Mouse (Mus musculus): Measurements from ENCODE around the gene Spg11. TPM values are rescaled to one million over a fixed set of nuclear protein-coding genes. Genes with fewer than 3 reads are reported as not detected.

Spg11 gene
- 10 to 100 TPM; 15.9 to 16.1 TPM for total RNA-seq (2021)
- long read RNA-seq, experiment 1, full-length matches to known transcripts: 6 of 11 reads
- long read RNA-seq, experiment 1, partial matches to known transcripts: 4 of 11 reads
- long read RNA-seq, experiment 1, other reads (novel, unspliced or antisense): 1 of 11 reads
- long read RNA-seq, experiment 2, partial matches to known transcripts: 1 of 3 reads
- long read RNA-seq, experiment 2, other reads (novel, unspliced or antisense): 2 of 3 reads

DNA sequence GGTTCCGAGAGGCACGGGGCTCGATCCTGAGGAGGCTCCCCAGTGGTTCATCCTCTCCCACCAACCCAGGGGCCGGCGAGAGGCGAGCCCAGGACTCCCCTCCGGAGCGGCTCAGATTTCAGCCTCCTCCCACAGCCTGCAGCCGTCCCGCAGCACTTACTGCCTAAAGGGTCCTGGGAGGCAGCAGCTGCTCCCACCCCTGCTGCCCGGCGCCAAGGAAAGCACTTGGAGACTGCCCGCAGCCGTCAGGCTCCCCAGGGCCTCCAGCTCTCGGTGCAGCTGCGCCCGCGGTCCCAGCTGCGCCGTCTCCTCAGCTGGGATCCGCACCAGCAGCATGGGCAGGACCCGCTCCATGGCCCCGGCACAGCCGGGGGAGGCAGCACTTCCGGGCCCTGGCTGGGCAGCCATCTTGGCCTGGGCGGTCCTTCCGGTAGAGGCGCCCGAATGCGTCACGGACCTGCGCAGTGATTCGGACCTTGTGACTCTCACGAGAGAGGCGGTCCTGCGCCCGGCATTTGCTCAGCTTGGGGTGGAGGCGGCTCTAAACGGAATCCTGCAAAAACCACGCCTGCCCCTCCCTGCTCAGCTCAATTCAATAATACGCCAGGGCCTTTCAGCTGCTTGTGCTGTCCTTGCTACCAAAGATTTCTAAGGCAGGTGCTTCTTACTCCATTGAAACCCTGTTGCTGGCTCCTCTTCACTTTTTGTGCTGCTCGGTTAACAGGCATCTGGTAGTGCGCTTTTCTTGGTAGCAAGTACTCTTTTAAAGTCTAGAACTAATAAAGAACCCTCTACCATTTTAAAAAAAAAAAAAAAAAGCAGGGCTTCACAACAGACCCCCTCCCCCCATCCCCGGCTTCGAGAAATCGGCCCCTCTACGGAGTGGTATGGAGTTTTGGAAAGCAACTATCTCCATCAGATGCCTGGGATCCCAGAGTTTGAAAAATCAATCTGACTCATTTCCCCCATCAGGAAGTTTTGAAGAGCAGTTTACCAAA lies at the start of gene Spg11:
Spg11 (minus strand) TSS at position 426 of the 998 bp plus-strand sequence.
- peak; percentile 98 to 99 for DNase-seq (ENCODE audit: low spot score in 2 of 2)

DNA sequence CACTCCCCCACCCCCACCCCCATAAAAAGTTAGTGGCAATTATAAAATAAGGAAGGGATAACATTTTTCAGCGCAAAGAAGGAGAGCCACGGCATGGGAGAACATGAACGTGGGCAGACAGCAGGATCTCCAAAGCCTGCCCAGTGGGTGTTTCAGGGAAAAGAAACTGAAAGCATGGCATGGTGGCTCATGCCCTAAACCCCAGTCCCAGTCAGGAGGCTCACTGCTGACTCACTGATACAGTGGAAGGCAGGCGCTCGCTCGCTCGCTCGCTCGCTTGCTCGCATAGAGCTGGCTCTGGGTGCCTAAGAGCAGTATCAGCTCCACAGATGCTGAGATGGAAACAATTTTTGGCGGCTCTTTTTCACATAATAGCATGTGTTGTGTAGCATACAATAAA lies 46.1 kb upstream of the Spg11 start:
- DNase-seq (ENCODE audit: low spot score in 2 of 2): peak; percentile 19 to 51

DNA sequence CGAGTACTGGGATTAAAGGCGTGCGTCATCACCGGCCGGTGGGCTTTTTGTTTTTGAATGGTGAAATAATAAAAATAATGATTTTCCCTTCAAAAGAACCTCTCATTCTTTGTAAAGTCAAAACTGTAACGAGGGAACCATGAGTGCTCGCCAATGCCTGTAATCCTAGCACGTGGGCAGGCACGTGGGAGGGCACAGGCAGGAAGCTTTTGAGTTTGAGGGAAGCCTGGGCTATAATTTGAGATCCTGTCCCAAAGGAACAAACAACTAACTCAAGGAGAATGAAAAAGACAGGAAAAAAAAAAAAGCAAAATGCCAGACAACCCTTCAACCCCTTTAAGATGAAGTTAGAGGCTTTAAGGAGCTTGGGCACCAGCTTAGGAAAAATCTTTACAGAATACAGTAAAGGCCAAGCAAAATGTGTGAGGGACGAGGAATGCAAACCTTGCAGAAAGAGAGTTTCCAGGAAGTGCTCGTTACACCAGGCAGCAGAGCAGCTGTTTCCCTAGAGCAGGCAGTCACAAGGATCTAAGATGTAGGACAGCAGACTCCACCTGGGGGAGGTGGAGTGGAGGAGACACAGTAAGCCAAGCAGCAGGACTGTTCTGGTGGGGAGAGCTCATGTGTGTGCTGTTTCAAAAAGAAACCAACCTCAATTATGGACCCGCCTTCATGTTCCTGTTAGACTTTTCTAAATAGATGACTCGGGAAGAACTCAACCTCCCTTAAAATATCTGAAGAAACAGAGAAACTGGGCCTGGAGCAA lies 45.4 kb upstream of the Spg11 start:
- peak; percentile 26 to 45 for DNase-seq (ENCODE audit: low spot score in 2 of 2)

DNA sequence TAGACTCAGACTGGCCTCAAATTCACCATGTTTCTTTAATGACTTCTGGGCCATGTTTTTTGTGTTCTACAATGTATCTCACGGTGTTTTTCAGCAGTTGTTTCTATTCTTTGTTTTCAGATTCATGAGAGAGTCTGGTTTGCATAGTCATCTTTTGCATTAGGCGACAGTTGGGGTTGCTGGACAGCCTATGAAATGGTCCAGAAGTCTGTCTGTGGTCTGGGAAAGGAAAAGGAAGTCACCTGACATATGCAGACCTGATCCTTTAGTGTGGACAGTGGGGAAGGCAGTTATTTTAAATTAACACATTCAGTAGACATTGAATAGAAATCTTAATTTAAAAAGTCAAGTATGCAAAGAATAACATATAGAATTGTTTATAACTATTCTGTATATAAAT lies 44.3 kb upstream of the Spg11 start:
- DNase-seq (ENCODE audit: low spot score in 2 of 2): no peak

DNA sequence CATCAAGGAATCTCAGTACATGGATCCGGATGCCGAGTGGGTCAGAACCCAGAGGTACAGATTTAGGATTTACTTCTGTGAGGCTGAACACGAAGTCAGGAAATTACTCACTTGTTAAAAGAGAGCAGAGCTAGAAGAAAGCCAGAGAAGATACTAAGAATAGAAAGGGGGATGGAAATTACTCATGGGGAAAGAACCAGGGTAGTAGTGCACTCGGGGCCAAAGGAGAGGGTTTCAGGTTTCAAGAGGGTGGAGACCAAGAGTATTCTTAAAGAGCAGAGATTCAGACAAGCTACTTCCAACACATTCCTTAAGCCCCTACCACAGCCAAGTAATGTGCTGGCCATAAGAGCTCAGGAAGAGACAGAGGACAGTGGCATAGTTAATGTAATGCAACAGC lies 43.4 kb upstream of the Spg11 start:
- no peak for DNase-seq (ENCODE audit: low spot score in 2 of 2)

DNA sequence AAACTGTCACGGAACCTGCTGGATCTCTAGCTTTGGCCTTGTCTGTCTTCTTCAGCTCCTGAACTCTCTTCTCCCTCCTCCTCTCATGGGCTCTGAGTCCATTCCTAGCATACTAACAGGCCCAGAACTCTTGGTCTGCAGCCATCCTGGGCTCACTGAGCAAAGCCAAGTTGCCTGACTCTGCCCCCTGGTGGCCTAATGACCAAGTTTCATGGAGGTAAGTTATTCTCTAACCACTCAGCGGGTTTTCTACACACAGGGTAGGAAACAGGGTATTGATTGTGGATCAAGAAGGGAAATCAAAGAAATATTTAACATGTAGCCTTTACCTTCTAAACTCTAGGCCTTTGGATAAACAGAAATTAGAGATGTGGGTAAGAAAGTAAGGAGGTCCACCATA lies 42.5 kb upstream of the Spg11 start, which contains the start of gene Trim69:
Trim69 (plus strand) TSS at position 21 of the 400 bp plus-strand sequence.
- DNase-seq (ENCODE audit: low spot score in 2 of 2): peak; percentile 73

DNA sequence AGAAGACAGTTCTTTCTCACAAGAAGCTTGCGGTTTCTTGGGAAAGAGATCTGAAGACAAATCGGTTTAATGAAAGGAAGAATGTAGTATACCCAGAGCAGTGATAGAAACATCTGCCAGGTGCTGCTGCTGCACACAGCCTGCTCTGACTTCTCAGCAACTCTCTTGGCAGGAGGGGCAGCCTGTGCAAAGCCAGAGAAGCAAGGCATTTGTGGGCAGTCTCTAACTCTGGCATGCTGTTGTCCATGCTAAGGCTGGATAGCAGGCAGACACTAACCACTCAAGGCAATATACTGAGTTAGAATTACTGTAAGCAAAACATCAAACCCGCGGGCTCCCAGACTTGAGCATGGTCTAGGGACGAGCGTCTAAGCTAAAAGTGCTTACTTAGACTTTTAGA lies 41.5 kb upstream of the Spg11 start:
- no peak for DNase-seq (ENCODE audit: low spot score in 2 of 2)

DNA sequence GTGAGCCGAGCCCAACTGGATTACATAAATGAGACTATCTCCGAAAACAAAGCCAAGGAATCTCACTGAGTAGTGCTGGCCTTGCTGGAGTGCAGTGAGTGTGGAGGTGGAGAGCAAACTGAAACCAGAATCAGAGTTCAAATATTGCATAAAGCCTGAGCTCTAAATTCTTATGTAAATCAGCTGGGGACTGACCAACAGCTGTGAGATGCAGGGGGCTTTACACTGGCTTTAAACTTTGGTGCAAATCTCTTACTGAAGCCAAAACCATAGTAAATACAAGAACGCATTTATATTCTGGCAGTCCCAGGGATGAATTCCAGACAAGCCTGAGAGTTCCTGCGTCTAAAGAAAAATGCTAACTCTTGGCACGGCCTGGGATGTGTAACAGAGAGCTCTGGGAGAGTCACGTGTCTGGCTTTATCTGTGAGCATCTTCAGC lies 40.2 kb upstream of the Spg11 start:
- DNase-seq (ENCODE audit: low spot score in 2 of 2): no peak

DNA sequence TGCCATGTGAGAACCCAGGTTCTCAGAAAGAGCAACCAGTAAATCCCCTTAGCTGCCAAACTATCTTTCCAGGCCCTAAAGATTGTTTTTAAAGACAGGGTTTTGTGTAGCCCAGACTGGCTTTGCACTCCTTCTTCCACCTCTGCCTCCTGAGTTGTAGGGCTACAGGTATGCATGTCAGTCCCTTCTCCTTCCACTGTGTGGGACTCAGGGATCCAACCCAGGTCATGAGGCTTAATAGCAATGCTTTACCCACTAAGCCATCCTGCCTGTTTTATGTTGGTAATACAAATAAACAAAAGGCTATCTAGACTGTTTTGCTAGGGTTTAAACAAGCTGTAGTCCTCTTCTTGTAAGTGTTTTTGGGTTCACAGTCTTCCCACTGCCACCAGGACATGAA lies 39.4 kb upstream of the Spg11 start:
- no peak for DNase-seq (ENCODE audit: low spot score in 2 of 2)

DNA sequence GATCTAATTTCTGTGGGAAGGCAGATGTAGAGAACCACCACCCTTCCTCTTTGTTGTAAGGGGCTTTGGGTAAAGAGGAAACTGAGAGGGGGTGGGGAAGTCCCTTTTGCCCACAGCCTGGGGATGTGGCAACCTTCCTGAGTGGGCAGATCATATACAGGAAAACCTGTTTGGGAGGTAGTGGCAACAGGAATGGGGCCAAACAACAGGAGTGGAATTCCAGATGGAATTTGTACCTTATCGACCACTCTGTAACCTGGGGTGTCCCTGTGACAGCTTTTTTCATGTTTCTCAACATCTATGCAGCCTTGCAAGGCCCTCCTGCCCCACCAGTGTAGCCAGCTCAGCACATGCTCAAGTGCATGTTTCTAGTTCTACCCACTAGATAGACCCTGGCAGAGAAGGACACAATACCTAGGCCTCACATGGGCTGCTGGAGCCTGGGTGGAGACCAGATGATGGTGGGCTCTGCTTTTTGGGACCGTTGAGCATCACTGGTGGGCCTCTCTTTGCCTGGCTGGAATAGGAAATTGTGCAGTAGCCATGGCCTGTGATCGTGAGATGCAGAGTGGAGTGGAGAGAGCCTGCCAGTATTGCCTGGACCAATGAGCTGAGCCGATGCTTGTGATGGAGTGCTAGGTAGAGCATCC lies 38.0 kb upstream of the Spg11 start:
- no peak for DNase-seq (ENCODE audit: low spot score in 2 of 2)

DNA sequence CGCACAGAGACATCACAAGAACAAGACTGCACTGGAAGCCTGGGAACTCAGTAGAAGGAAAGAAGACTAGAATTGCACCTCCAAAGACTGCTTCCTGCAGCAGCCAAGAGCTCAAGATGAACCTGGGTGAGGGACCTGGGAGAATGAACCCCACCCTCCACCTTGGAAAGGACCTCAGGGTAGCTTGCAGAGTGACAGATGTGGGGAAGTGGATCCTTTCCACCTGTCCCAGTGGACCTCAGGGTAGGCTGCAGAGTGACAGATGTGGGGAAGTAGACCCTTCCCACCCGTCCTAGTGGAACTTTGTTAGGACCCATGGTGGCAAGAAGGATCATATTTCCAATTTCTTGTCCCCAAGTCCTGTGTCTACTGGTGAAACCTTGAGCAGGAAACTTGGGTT lies 37.1 kb upstream of the Spg11 start:
- no peak for DNase-seq (ENCODE audit: low spot score in 2 of 2)

DNA sequence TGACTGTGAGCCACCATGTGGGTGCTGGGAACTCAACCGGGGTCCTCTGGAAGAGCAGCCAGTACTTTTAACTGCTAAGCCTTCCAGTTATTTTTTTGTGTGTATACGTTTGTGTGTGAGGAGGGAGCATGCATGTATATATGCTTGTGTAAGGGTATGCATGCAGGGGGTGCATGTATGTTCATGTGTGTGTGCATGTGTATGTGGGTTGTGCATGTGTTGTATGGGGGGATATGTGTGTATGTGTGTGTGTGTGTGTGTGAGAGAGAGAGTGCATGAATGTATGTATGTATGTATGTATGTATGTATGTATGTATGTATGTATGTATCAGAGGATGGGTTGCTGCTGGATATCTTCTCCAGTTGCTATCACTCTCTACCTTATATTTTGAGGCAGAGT lies 36.3 kb upstream of the Spg11 start:
- DNase-seq (ENCODE audit: low spot score in 2 of 2): no peak

DNA sequence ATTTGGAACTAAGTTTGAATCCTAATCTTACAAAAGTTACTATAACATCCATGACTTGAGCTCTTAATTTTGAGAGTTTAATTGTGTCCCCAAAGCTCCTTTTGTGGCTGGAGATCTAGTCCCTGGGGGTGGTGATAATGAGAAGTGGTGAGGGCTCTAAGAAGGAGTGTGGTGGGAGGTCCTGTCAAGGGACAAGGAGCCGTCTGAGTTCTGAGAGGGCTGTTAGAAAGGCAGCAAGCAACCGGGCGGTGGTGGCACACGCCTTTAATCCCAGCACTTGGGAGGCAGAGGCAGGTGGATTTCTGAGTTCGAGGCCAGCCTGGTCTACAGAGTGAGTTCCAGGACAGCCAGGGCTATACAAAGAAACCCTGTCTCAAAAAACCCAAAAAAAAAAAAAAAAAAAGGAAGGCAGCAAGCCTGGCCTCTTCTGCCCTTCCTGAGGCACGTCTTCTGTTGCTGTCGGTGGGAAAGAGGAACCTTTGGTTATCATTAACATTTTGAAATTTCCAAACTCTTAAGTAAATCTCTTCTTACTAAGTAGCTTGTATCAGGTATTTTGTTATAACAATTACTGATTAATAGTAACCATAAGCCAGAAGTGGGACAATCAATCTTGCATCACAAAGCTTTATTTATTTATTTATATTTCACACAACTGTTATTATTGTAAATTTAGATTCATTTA lies 35.6 kb upstream of the Spg11 start:
- no peak for DNase-seq (ENCODE audit: low spot score in 2 of 2)

DNA sequence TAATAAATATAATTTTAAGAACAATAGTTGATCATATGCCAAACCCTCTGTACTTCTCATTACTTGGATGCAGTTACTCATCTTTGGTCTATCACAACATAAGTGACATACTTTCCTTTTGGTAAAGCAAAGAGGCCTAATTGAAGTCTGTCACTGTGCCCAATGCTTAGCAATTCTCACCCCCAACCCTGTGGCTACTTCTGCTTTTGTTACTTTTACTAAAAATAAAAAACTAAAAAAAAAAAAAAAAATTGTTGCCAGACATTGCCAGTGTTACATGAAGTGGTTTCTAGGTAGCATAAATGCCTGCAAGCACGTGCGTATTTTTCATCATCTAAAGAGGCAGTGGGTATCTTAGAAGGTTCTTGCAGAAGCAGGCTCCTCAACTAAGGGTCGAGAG lies 34.7 kb upstream of the Spg11 start:
- no peak for DNase-seq (ENCODE audit: low spot score in 2 of 2)

DNA sequence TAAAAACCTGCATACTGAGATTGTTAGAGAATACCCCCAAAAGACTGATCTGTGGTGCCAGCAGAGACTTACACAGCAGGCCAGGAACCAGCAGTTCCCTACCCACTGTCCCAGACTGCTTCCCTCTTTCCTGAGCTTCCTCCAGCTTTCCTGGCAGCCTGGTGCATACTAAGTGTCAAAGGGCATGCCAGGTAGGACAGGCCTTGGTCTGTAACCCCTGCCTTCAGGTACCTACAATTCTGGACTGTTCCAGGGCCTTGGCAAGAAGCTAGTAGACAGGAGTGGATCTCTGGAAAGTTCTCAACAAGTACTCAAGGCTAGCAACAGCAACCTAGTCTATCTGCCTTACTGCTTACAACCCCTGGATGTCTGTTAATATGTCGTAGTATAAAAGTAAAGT lies 33.0 kb upstream of the Spg11 start:
- no peak for DNase-seq (ENCODE audit: low spot score in 2 of 2)

DNA sequence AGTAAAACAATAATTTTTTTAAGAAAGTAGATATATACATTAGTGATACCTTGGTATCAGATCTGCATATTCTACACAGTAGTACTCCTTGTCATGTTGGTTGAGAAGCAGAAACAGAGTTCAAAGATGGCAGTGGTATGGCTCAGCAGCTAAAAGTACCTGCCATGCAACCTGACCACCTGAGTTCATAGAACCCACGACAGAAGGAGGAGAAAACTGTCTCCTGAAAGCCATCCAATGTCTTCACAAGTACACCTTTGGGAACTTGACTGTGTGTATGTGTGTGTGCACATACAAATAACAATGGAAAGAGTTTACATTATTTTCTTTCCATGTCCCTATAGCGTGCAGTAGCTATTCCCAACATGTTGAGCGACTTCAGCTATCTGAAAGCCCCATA lies 31.5 kb upstream of the Spg11 start:
- no peak for DNase-seq (ENCODE audit: low spot score in 2 of 2)

DNA sequence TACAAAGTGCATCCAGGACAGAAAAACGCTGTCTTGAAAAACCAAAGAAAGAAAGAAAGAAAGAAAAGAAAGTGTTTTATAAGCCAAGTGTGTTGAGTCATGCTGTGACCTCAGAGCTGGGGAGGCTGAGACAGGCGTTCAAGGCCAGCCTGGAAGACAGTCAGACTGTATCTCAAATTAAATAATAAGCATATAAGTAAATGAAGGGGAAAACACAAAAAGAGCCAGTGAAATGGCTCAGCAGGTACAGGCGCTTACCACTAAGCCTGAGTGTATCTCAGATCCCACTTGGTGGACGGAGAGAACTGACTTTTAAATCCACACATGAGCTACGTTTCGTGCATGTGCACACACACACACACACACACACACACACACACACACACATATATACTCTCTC lies 31.1 kb upstream of the Spg11 start:
- no peak for DNase-seq (ENCODE audit: low spot score in 2 of 2)

DNA sequence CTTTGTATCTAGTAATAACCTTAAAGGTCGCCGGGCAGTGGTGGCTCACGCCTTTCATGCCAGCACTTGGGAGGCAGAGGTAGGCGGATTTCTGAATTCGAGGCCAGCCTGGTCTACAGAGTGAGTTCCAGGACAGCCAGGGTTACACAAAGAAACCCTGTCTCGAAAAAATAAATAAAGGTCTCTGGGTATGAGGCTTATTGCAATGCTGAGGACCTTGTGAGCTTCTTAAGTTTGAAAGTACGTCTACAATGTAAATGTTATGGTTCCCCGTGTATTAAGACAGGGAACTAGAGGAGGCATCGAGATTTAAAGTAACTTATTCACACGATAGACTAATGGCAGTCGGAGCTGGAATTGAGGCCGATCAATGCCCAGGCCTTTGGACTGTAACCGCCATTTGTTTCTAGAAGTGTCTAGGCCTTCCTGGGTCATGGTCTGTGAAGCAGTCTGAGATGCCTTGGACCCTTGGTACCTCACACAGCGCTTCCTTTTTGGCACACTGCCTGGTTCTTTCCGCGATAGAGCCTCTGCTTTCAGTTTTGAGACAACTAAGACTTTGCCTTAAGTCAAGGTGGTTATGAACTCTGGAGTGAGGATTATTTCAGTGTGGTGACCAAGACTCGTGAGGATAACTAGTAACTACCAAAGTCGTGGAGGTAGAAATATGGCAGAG lies 30.2 kb upstream of the Spg11 start:
- DNase-seq (ENCODE audit: low spot score in 2 of 2): peak in 1 of 2 experiments; percentile 34

DNA sequence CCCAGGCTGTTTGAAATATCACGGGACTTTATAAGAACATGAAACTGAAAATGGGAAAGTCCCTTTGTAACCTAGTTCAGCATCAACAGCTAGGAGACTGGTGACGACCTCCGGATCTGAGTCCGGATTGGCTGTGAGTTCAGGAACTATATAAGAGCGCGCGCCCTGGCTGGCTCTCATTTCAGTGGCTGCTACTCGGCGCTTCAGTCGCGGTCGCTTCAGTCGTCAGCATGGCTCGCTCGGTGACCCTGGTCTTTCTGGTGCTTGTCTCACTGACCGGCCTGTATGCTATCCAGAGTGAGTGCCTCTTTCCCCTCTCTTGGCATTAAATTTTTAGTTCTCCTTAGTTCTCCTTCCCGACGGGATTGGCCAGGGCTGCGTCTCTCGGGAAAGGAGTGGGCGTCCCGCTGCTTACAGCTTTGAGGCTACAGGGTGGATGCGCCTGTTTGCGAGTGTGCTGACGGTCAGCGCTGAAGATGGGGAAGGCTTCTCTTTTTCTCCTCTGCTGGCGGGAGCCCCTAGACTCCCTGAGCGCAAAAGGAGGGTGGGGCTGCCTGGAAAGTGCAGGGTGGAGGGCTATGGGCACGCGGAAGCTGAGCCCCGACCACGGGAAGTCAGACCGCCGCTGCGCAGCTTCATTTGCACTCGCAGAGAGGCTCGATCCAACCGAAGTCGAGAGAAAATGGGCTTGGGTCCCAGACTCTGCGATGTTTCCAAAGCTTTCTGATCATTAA lies 29.5 kb upstream of the Spg11 start, which contains the start of gene B2m:
B2m (plus strand) TSS at position 179 of the 734 bp plus-strand sequence.
- peak; percentile 91 for DNase-seq (ENCODE audit: low spot score in 2 of 2)
